Mouse (Mus musculus) lung, embryonic 15.5 days (tissue): ENCODE measurements around the gene Rab40c. TPM values are rescaled to one million over a fixed set of nuclear protein-coding genes. Genes with fewer than 3 reads are reported as not detected.
A peak's percentile ranks its signal among the peaks of the same experiment; 100 is the strongest.

Experiments used
- ATAC-seq: fragments of 200-750 bp; cut with Nextera tagmentation; 2 replicates; pipeline ENCODE4 v1.8.0; 2017; ENCODE audit warnings: moderate number of reproducible peaks, borderline replicate concordance; ENCODE audit not compliant: low FRiP score, low TSS enrichment; ENCODE audit errors: extremely low read depth
- H3K27ac ChIP-seq: fragments of 300-500 bp; sonication (generic); 2 replicates; pipeline ENCODE4 v1.5.1; 2015; ENCODE audit warnings: moderate library complexity, mild to moderate bottlenecking, inconsistent platforms
- H3K27me3 ChIP-seq: fragments of 300-500 bp; sonication (generic); 2 replicates; pipeline ENCODE4 v1.6.1; 2015; ENCODE audit warnings: inconsistent platforms
- H3K36me3 ChIP-seq: fragments of 300-500 bp; sonication (generic); 2 replicates; pipeline ENCODE4 v1.6.1; 2015; ENCODE audit warnings: inconsistent platforms
- H3K4me1 ChIP-seq: fragments of 300-500 bp; sonication (generic); 2 replicates; pipeline ENCODE4 v1.6.1; 2015; ENCODE audit warnings: inconsistent platforms
- H3K4me2 ChIP-seq: fragments of 300-500 bp; sonication (generic); 2 replicates; pipeline ENCODE4 v1.6.1; 2015; ENCODE audit warnings: inconsistent platforms, mild to moderate bottlenecking, moderate library complexity
- H3K4me3 ChIP-seq: fragments of 300-500 bp; sonication (generic); 2 replicates; pipeline ENCODE4 v1.5.1; 2015; ENCODE audit warnings: mild to moderate bottlenecking, inconsistent platforms
- H3K9ac ChIP-seq: fragments of 300-500 bp; sonication (generic); 2 replicates; pipeline ENCODE4 v1.6.1; 2015; ENCODE audit warnings: inconsistent platforms
- H3K9me3 ChIP-seq: fragments of 300-500 bp; sonication (generic); 2 replicates; pipeline ENCODE4 v1.6.1; 2016; ENCODE audit warnings: inconsistent platforms
- WGBS: fragments of 180-500 bp; shearing (Covaris S2); methylation state at CpG from one replicate; pipeline ENCODE4 v1.1.7; 2015; 5-methylcytosine and 5-hydroxymethylcytosine counted together
- polyA plus RNA-seq: library from polyadenylated mRNA; unstranded; fragments of >200 nt; fragmentation: Nextera tagmentation; extraction: Ambion mirVana; gene quantifications from 2 replicates; pipeline ENCODE4 v1.2.1, GENCODE M21; 2015

The Rab40c gene
- 25.6 and 27.4 TPM in 2 replicates for polyA plus RNA-seq

- WGBS = under 1% methylated on average over 58 of the region's 78 CpGs
- H3K9me3 ChIP-seq = no peaks in the 10 kb centered on the region
- peak within 1 kb of the TSS; percentile 85 for H3K9ac ChIP-seq
- peaks cover 5% of the 10 kb centered on the region; the same call in 1 of the 2 replicates for H3K36me3 ChIP-seq
- H3K27me3 ChIP-seq = no peaks in the 10 kb centered on the region
- peak within 1 kb of the TSS; percentile 96 for H3K27ac ChIP-seq
- no peak for ATAC-seq
- H3K4me1 ChIP-seq = peaks cover 26% of the 10 kb centered on the region
- peak within 1 kb of the TSS; percentile 85 for H3K4me2 ChIP-seq
- peak within 1 kb of the TSS; percentile 84 for H3K4me3 ChIP-seq
Measured at GRCm38 (mm10) chr17:25919144-25919785, at the start of gene Rab40c. Gene Rab40c (minus strand): TSS chr17:25919727.

GRCm38 (mm10) chr17:25968176-25968575, 48.6 kb upstream of the Rab40c start:
- Histone ChIP-seq H3K9me3 (no peaks in the 10 kb centered on the region), H3K36me3 (no peaks in the 10 kb centered on the region), H3K4me2 (no peak overlapping the region), H3K27ac (peak overlapping the region; percentile 51), H3K4me3 (no peak overlapping the region), H3K9ac (no peak overlapping the region), H3K4me1 (peaks cover 21% of the 10 kb centered on the region), H3K27me3 (no peaks in the 10 kb centered on the region)
- WGBS = 64% methylated on average over 1 of the region's 1 CpGs
- no peak; the same call in 1 of the 2 replicates for ATAC-seq

GRCm38 (mm10) chr17:25967652-25968051, 48.1 kb upstream of the Rab40c start:
- ATAC-seq = peak; percentile 55; the same call in 1 of the 2 replicates
- Histone ChIP-seq H3K4me1 (peaks cover 21% of the 10 kb centered on the region), H3K27me3 (no peaks in the 10 kb centered on the region), H3K9ac (no peak overlapping the region), H3K4me2 (no peak overlapping the region), H3K36me3 (no peaks in the 10 kb centered on the region), H3K27ac (peak overlapping the region; percentile 51), H3K4me3 (no peak overlapping the region), H3K9me3 (no peaks in the 10 kb centered on the region)
- WGBS = 25% methylated on average over 3 of the region's 3 CpGs

- 77% methylated on average over 7 of the region's 7 CpGs for WGBS
- Histone ChIP-seq H3K4me1 (peaks cover 21% of the 10 kb centered on the region), H3K4me3 (no peak overlapping the region), H3K27ac (no peak overlapping the region), H3K27me3 (no peaks in the 10 kb centered on the region), H3K9ac (no peak overlapping the region), H3K9me3 (no peaks in the 10 kb centered on the region), H3K36me3 (peaks cover 4% of the 10 kb centered on the region; the same call in 1 of the 2 replicates), H3K4me2 (no peak overlapping the region)
- no peak for ATAC-seq
Measured at GRCm38 (mm10) chr17:25964271-25964670, 44.7 kb upstream of the Rab40c start.

GRCm38 (mm10) chr17:25962413-25962905, 42.9 kb upstream of the Rab40c start:
- no peak for ATAC-seq
- Histone ChIP-seq H3K4me3 (no peak overlapping the region), H3K27ac (no peak overlapping the region), H3K4me2 (no peak overlapping the region), H3K36me3 (peaks cover 6% of the 10 kb centered on the region; the same call in 1 of the 2 replicates), H3K9me3 (no peaks in the 10 kb centered on the region), H3K9ac (no peak overlapping the region), H3K27me3 (no peaks in the 10 kb centered on the region), H3K4me1 (peaks cover 9% of the 10 kb centered on the region)
- WGBS = 93% methylated on average over 7 of the region's 7 CpGs

GRCm38 (mm10) chr17:25961566-25961965, 42.0 kb upstream of the Rab40c start:
- Histone ChIP-seq H3K4me3 (no peak overlapping the region), H3K27ac (no peak overlapping the region), H3K4me1 (0 out of 2 replicates have a peak, but pooled peaks cover under 1% of the 10 kb centered on the region), H3K27me3 (no peaks in the 10 kb centered on the region), H3K36me3 (peaks cover 6% of the 10 kb centered on the region; the same call in 1 of the 2 replicates), H3K4me2 (no peak overlapping the region), H3K9me3 (no peaks in the 10 kb centered on the region), H3K9ac (no peak overlapping the region)
- no peak; the same call in 1 of the 2 replicates for ATAC-seq
- 95% methylated on average over 5 of the region's 5 CpGs for WGBS

- Histone ChIP-seq H3K9ac (no peak overlapping the region), H3K27ac (no peak overlapping the region), H3K27me3 (no peaks in the 10 kb centered on the region), H3K36me3 (peaks cover 6% of the 10 kb centered on the region; the same call in 1 of the 2 replicates), H3K4me2 (no peak overlapping the region), H3K4me3 (no peak overlapping the region), H3K9me3 (no peaks in the 10 kb centered on the region), H3K4me1 (no peaks in the 10 kb centered on the region)
- no peak for ATAC-seq
- WGBS = 89% methylated on average over 23 of the region's 23 CpGs
Measured at GRCm38 (mm10) chr17:25959630-25960467, 40.3 kb upstream of the Rab40c start.

- peaks cover 3% of the 10 kb centered on the region; the same call in 1 of the 2 replicates for H3K27me3 ChIP-seq
- H3K27ac ChIP-seq = no peak overlapping the region
- H3K36me3 ChIP-seq = peaks cover 6% of the 10 kb centered on the region; the same call in 1 of the 2 replicates
- H3K9ac ChIP-seq = no peak overlapping the region
- H3K9me3 ChIP-seq = no peaks in the 10 kb centered on the region
- no peaks in the 10 kb centered on the region for H3K4me1 ChIP-seq
- no peak overlapping the region for H3K4me3 ChIP-seq
- H3K4me2 ChIP-seq = no peak overlapping the region
- no peak for ATAC-seq
- 86% methylated on average over 11 of the region's 11 CpGs for WGBS
Measured at GRCm38 (mm10) chr17:25958771-25959494, 39.4 kb upstream of the Rab40c start.

- Histone ChIP-seq H3K4me3 (no peak overlapping the region), H3K27me3 (peaks cover 15% of the 10 kb centered on the region), H3K9ac (no peak overlapping the region), H3K36me3 (peaks cover 6% of the 10 kb centered on the region; the same call in 1 of the 2 replicates), H3K4me2 (no peak overlapping the region), H3K27ac (no peak overlapping the region), H3K9me3 (no peaks in the 10 kb centered on the region), H3K4me1 (no peaks in the 10 kb centered on the region)
- WGBS = 81% methylated on average over 14 of the region's 14 CpGs
- no peak for ATAC-seq
Measured at GRCm38 (mm10) chr17:25957586-25958051, 38.1 kb upstream of the Rab40c start.

- Histone ChIP-seq H3K4me3 (no peak overlapping the region), H3K27ac (no peak overlapping the region), H3K9ac (no peak overlapping the region), H3K4me1 (peaks cover 8% of the 10 kb centered on the region), H3K27me3 (peaks cover 25% of the 10 kb centered on the region), H3K36me3 (peaks cover 6% of the 10 kb centered on the region; the same call in 1 of the 2 replicates), H3K4me2 (no peak overlapping the region), H3K9me3 (no peaks in the 10 kb centered on the region)
- no peak for ATAC-seq
- WGBS = 77% methylated on average over 7 of the region's 7 CpGs
Measured at GRCm38 (mm10) chr17:25956631-25957030, 37.1 kb upstream of the Rab40c start.

GRCm38 (mm10) chr17:25956201-25956600, 36.7 kb upstream of the Rab40c start:
- 70% methylated on average over 7 of the region's 7 CpGs for WGBS
- H3K9ac ChIP-seq = no peak overlapping the region
- peaks cover 6% of the 10 kb centered on the region; the same call in 1 of the 2 replicates for H3K36me3 ChIP-seq
- no peak overlapping the region for H3K27ac ChIP-seq
- no peak overlapping the region for H3K4me2 ChIP-seq
- H3K4me3 ChIP-seq = no peak overlapping the region
- H3K9me3 ChIP-seq = no peaks in the 10 kb centered on the region
- peaks cover 12% of the 10 kb centered on the region for H3K4me1 ChIP-seq
- H3K27me3 ChIP-seq = peaks cover 30% of the 10 kb centered on the region
- no peak for ATAC-seq
